Mouse (Mus musculus): Measurements from ENCODE around the gene Gbx1.

DNA sequence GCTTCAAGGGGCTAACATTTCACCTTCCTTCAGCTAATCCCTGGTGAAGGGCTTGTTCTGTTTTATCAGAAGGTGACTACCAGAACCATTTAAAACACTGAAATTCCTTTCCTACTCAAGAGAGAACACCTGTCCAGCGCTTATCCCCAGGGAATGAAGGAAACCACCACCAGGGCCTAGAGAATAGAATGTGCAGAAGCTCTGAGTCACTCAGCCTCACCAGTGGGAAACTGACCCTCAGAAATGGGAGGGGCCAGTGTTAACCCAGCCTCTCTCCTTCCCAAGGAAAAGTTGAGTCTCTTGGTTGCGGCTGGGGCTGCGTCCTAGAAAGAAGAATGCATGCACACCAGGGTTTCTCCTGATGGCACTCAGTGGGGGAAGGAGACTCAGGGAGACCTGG is 71.9 kb downstream of the Gbx1 start:
- TF ChIP-seq POLR2A (IDR thresholded peaks at IDR 0.05; ENCODE audit: extremely low read depth, insufficient read depth, low read length) (no peak), CTCF (IDR thresholded peaks at IDR 0.05; ENCODE audit: extremely low read depth, insufficient read depth, low read length) (no peak)

Data from cortical plate, adult 2 months (tissue).